Mouse (Mus musculus) stomach, embryonic 16.5 days (tissue): ENCODE results near the gene Smarca4. TPM values are rescaled to one million over a fixed set of nuclear protein-coding genes. Genes with fewer than 3 reads are reported as not detected.
"Not testable (repeated sequence)": the region's sequence is repeated elsewhere in the genome, so short reads cannot be mapped to it uniquely, and the experiment has no call there.

Experiments used
- ATAC-seq: fragments of 200-750 bp; cut with Nextera tagmentation; 2 replicates; pipeline ENCODE4 v1.8.0; 2017; ENCODE audit warnings: moderate number of reproducible peaks, moderate TSS enrichment; ENCODE audit not compliant: insufficient read depth, low FRiP score
- H3K27ac ChIP-seq: fragments of 300-500 bp; sonication (generic); 2 replicates; pipeline ENCODE4 v1.5.1; 2014; ENCODE audit warnings: low read length
- H3K27me3 ChIP-seq: fragments of 300-500 bp; sonication (generic); 2 replicates; pipeline ENCODE4 v1.6.1; 2014; ENCODE audit warnings: low read length, control low read depth, mixed read lengths; ENCODE audit not compliant: control insufficient read depth, insufficient read depth
- H3K36me3 ChIP-seq: fragments of 300-500 bp; sonication (generic); 2 replicates; pipeline ENCODE4 v1.6.1; 2014; ENCODE audit warnings: low read length; ENCODE audit not compliant: control insufficient read depth, insufficient read depth
- H3K4me1 ChIP-seq: fragments of 300-500 bp; sonication (generic); 2 replicates; pipeline ENCODE4 v1.6.1; 2014; ENCODE audit warnings: low read length, control low read depth, mixed read lengths; ENCODE audit not compliant: control insufficient read depth, insufficient read depth
- H3K4me2 ChIP-seq: fragments of 300-500 bp; sonication (generic); 2 replicates; pipeline ENCODE4 v1.6.1; 2014; ENCODE audit warnings: low read depth, low read length, mixed read lengths
- H3K4me3 ChIP-seq: fragments of 300-500 bp; sonication (generic); replicated peaks from 2 replicates; pipeline ENCODE4 v1.5.1; 2014; ENCODE audit warnings: mild to moderate bottlenecking, low read length
- H3K9ac ChIP-seq: fragments of 300-500 bp; sonication (generic); 2 replicates; pipeline ENCODE4 v1.6.1; 2014; ENCODE audit warnings: low read length
- H3K9me3 ChIP-seq: fragments of 300-500 bp; sonication (generic); replicated peaks from 2 replicates; pipeline ENCODE4 v1.6.1; 2016; ENCODE audit warnings: low read length, control low read depth; ENCODE audit not compliant: control insufficient read depth
- WGBS: fragments of 180-500 bp; shearing (Covaris S2); extraction: QIAGEN DNeasy Blood & Tissue Kit; methylation state at CpG from one replicate; pipeline ENCODE4 v1.1.7; 2014; 5-methylcytosine and 5-hydroxymethylcytosine counted together
- polyA plus RNA-seq: library from polyadenylated mRNA; unstranded; fragments of >200 nt; fragmentation: Nextera tagmentation; extraction: Ambion mirVana; gene quantifications from 2 replicates; pipeline ENCODE4 v1.2.1, GENCODE M21; 2015

Smarca4 gene
- polyA plus RNA-seq, 1 experiment from 2014 or later, result 63.2 TPM

DNA sequence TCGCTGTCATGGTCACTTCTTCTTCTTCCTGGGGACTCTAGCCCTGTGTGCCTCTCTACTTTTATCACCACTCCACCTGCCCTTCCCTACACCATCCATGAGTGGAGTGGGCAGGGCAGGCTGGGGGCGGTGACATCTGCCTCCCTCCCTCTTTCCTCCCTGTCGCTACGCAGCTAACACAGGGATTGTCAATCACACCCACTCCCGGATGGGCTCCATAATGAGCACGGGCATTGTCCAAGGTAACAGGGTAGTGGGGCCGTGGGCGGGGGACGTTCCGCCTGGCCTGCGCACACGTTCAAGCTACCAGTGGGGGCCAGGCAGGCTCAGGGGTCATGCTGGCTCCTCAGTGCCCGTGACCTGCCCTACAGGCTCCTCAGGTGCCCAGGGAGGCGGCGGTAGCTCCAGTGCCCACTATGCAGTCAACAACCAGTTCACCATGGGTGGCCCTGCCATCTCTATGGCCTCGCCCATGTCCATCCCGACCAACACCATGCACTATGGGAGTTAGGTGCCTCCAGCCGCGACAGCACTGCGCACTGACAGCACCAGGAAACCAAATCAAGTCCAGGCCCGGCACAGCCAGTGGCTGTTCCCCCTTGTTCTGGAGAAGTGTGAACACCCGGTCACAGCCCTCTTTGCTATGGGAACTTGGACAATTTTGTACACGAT is 28.2 kb upstream of the Smarca4 start:
- H3K36me3 ChIP-seq, result peaks cover 18% of the 10 kb centered on the region
- H3K27me3 ChIP-seq, result no peaks in the 10 kb centered on the region
- no peaks in the 10 kb centered on the region for H3K9me3 ChIP-seq
- H3K9ac ChIP-seq, result no peak overlapping the region
- no peak overlapping the region for H3K4me3 ChIP-seq
- peaks cover 4% of the 10 kb centered on the region; the same call in 1 of the 2 replicates for H3K4me1 ChIP-seq
- no peak for ATAC-seq
- H3K4me2 ChIP-seq, result no peak overlapping the region
- H3K27ac ChIP-seq, result no peak overlapping the region
- WGBS, result 85% methylated on average over 23 of the region's 23 CpGs

- no peak for ATAC-seq
- Histone ChIP-seq H3K4me1 (peaks cover 5% of the 10 kb centered on the region; the same call in 1 of the 2 replicates), H3K9me3 (no peaks in the 10 kb centered on the region), H3K27ac (no peak overlapping the region), H3K36me3 (peaks cover 15% of the 10 kb centered on the region), H3K27me3 (no peaks in the 10 kb centered on the region), H3K9ac (no peak overlapping the region), H3K4me3 (no peak overlapping the region), H3K4me2 (no peak overlapping the region)
- WGBS, result 88% methylated on average over 8 of the region's 8 CpGs
Measured at GRCm38 (mm10) chr9:21588350-21588749, 27.6 kb upstream of the Smarca4 start.

GRCm38 (mm10) chr9:21589538-21589937 is 26.4 kb upstream of the Smarca4 start:
- H3K27ac ChIP-seq, result no peak overlapping the region
- H3K9ac ChIP-seq, result no peak overlapping the region
- H3K36me3 ChIP-seq, result peaks cover 15% of the 10 kb centered on the region
- H3K4me2 ChIP-seq, result no peak overlapping the region
- H3K4me1 ChIP-seq, result peaks cover 14% of the 10 kb centered on the region
- H3K4me3 ChIP-seq, result no peak overlapping the region
- no peak for ATAC-seq
- H3K9me3 ChIP-seq, result no peaks in the 10 kb centered on the region
- H3K27me3 ChIP-seq, result no peaks in the 10 kb centered on the region
- WGBS, result 89% methylated on average over 5 of the region's 5 CpGs

GRCm38 (mm10) chr9:21591127-21591830 is 24.7 kb upstream of the Smarca4 start:
- Histone ChIP-seq H3K27me3 (no peaks in the 10 kb centered on the region), H3K9me3 (no peaks in the 10 kb centered on the region), H3K36me3 (peaks cover 15% of the 10 kb centered on the region; the same call in 1 of the 2 replicates), H3K4me1 (peaks cover 14% of the 10 kb centered on the region), H3K27ac (no peak overlapping the region), H3K4me2 (peak overlapping the region; percentile 81; the same call in 1 of the 2 replicates), H3K4me3 (no peak overlapping the region; the same call in 1 of the 2 replicates), H3K9ac (no peak overlapping the region)
- 80% methylated on average over 6 of the region's 6 CpGs for WGBS
- ATAC-seq, result no peak

DNA sequence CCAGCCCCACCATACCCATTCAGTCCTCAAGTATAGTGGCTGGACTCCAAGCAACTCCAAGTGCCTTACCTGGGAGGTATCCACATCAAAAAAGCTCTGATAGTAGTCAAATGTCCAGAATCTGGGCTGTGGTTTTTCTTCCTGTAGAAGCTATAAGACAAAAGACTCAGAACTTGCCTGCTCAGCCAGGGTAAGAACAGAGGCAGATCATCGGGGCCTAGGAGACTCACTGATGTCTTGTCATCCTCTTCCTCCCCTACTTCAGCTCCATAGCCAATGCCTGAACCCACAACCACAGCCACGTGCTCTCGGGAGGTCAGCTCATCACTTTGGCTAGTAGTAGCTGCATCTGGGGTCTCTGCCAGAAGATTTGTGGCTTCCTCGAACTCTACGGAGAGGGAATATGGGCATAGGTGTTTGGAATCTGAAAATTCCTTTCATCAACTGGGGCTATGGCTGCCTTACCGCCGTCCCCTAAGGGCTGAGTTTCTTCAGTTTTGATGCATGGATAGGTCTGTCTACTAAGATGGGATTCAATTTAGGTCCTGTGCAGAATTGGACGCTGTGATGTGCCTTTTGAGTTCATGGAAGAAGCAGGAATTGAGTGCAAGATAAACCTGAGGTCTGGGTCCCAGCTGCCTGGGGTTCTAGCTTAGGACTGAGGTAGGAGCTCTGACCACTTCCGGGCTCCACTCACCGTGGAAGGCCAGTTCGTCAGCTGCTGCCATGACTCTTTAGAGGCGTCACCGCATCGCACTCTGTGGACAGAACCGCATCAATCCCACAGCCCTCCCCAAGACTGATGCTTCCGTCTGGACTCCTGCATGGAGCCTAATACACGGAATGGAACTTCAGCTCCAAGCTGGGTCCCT is 23.9 kb upstream of the Smarca4 start:
- Histone ChIP-seq H3K4me1 (peaks cover 14% of the 10 kb centered on the region), H3K4me2 (peak overlapping the region; percentile 81), H3K27me3 (no peaks in the 10 kb centered on the region), H3K36me3 (peaks cover 15% of the 10 kb centered on the region; the same call in 1 of the 2 replicates), H3K4me3 (peak overlapping the region; percentile 71), H3K27ac (peak overlapping the region; percentile 60), H3K9ac (peak overlapping the region; percentile 83), H3K9me3 (no peaks in the 10 kb centered on the region)
- ATAC-seq, result peak; percentile 66
- 17% methylated on average over 17 of the region's 17 CpGs for WGBS

DNA sequence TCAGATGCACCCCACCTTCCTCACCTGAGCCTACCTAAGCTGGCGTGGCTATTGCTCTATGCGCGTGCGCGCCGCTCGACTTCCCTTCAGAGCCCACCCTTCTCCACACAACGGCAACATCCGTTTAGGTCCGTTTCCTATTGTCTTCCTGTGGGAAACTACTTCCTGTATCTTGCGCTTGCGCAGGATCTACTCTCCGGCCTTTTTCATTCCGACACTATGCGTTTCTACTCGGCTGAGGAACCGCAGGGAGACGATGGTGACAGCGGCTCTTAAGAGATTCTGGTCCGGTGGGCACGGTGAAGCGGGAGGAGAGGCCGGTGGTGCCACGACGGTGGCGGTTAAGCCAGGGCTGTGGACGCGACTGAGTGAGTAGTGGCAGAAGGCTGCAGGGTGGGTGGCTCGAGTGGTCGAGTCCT is 23.3 kb upstream of the Smarca4 start, which contains the start of the genes Timm29 and Yipf2:
TSS of gene Timm29 (plus strand) at position 20 of the 419 bp plus-strand sequence.
TSS of gene Yipf2 (minus strand) at position 126 of the 419 bp plus-strand sequence.
- Histone ChIP-seq H3K27ac (peak within 1 kb of the TSS; percentile 79), H3K36me3 (peaks cover 11% of the 10 kb centered on the region; the same call in 1 of the 2 replicates), H3K4me1 (peaks cover 14% of the 10 kb centered on the region), H3K27me3 (no peaks in the 10 kb centered on the region), H3K4me2 (peak within 1 kb of the TSS; percentile 86), H3K9ac (peak within 1 kb of the TSS; percentile 83), H3K4me3 (peak within 1 kb of the TSS; percentile 71), H3K9me3 (no peaks in the 10 kb centered on the region)
- under 1% methylated on average over 30 of the region's 30 CpGs for WGBS
- ATAC-seq, result peak; percentile 94

DNA sequence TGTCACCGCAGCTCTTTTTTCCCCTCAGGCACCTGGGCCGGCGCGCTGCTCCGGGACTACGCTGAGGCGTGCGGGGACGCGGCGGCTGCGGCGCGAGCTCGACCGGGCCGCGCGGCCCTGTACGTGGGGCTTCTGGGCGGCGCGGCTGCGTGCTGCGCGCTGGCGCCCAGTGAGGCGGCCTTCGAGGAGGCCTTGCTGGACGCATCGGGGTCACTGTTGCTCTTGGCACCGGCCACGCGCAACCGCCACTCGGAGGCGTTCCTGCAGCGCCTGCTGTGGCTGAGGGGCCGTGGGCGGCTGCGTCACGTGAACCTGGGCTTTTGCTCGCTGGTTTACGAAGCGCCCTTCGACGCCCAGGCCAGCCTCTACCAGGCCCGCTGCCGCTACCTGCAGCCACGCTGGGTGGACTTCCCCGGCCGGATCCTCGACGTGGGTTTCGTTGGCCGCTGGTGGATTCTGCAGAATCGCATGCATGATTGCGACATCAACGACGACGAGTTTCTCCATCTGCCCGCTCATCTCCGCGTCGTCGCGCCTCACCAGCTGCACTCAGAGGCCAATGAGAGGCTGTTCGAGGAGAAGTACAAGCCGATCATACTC is 22.7 kb upstream of the Smarca4 start:
- H3K4me3 ChIP-seq, result peak overlapping the region; percentile 71

GRCm38 (mm10) chr9:21594350-21594749 is 21.6 kb upstream of the Smarca4 start:
- H3K27ac ChIP-seq, H3K27me3 ChIP-seq, H3K9me3 ChIP-seq, H3K9ac ChIP-seq, H3K4me3 ChIP-seq, H3K36me3 ChIP-seq, ATAC-seq: not testable (repeated sequence)
- 83% methylated on average over 8 of the region's 8 CpGs for WGBS
- H3K4me2 ChIP-seq, result peak overlapping the region; percentile 86
- H3K4me1 ChIP-seq, result peaks cover 14% of the 10 kb centered on the region

More for the DNA sequence above, 22.7 kb upstream of the Smarca4 start:
- H3K27me3 ChIP-seq, result no peaks in the 10 kb centered on the region
- H3K36me3 ChIP-seq, result peaks cover 11% of the 10 kb centered on the region; the same call in 1 of the 2 replicates
- peaks cover 14% of the 10 kb centered on the region for H3K4me1 ChIP-seq
- ATAC-seq, result peak; percentile 63
- no peaks in the 10 kb centered on the region for H3K9me3 ChIP-seq
- under 1% methylated on average over 69 of the region's 69 CpGs for WGBS
- peak overlapping the region; percentile 83 for H3K9ac ChIP-seq
- peak overlapping the region; percentile 86 for H3K4me2 ChIP-seq
- H3K27ac ChIP-seq, result peak overlapping the region; percentile 79
